Mouse (Mus musculus): ENCODE measurements around the gene Apbb1.

GRCm38 (mm10) chr7:105628633-105629032 lies 47.2 kb upstream of the Apbb1 start:
- TF ChIP-seq POLR2A (IDR thresholded peaks at IDR 0.05; ENCODE audit: insufficient read length, low read depth) (no peak), MYOD1 (IDR thresholded peaks at IDR 0.05; ENCODE audit: control insufficient read depth in 1 of 3, insufficient read length in 2 of 3, low read depth in 2 of 3) (no peak), E2F4 (IDR thresholded peaks at IDR 0.05; ENCODE audit: insufficient read depth) (no peak), MYOG (IDR thresholded peaks at IDR 0.05; ENCODE audit: control insufficient read depth in 1 of 3, insufficient read depth in 1 of 3, insufficient read length in 2 of 3, low read depth in 2 of 3) (no peak), MAX (IDR thresholded peaks at IDR 0.05; ENCODE audit: low read depth) (no peak), POLR2AphosphoS2 (IDR thresholded peaks at IDR 0.05; ENCODE audit: insufficient read length, low read depth) (peak; percentile 10), SRF (IDR thresholded peaks at IDR 0.05; ENCODE audit: control insufficient read depth, insufficient read length, low read depth) (no peak), CEBPB (IDR thresholded peaks at IDR 0.05; ENCODE audit: insufficient read depth, poor library complexity, severe bottlenecking) (no peak)

Measured in myocyte (in vitro differentiated cells).